Comparison of ENCODE assay signal across 10 mouse cellular contexts in genomic region chr17:28340578-28340977, GRCm38 (mm10). TPM values are rescaled to one million over a fixed set of nuclear protein-coding genes. Genes with fewer than 3 reads are reported as not detected.
A peak's percentile ranks its signal among the peaks of the same experiment; 100 is the strongest.
DNase-seq lines count a peak whose midpoint lies in the region; ATAC-seq and TF ChIP-seq lines count a peak whose summit lies in the region.
"Had no signal": no experiment of that assay in that cellular context is flagged by ENCODE, and none has a peak within 500 bp of the region (broad histone marks: within the 10 kb centered on the region; RNA-seq: fewer than 3 reads in every experiment).

No protein-coding gene starts in this region.

- H3K4me1 ChIP-seq in kidney, adult 2 months (ENCODE audit: control insufficient read depth, insufficient read depth, low read length) = 0 out of 2 replicates have a peak, but pooled peaks cover 14% of the 10 kb centered on the region
- H3K4me1 ChIP-seq in forebrain, embryonic 11.5 days (replicated peaks; ENCODE audit: control insufficient read depth, insufficient read depth, low read length) = peaks cover 15% of the 10 kb centered on the region
- H3K4me1 ChIP-seq in limb, embryonic 10.5 days = peaks cover 54% of the 10 kb centered on the region
- no peaks in the 10 kb centered on the region for H3K4me1 ChIP-seq in midbrain, postnatal 0 days (ENCODE audit: insufficient read depth, low read length)

- no peak for DNase-seq in kidney, adult 2 months
- DNase-seq in kidney, adult 11 months = no peak
- no peak for DNase-seq in forebrain, embryonic 11.5 days (ENCODE audit: low spot score)
- DNase-seq in limb, embryonic 10.5 days (ENCODE audit: low spot score) = no peak
- DNase-seq in midbrain, postnatal 0 days (ENCODE audit: low spot score) = no peak
- DNase-seq in spleen, postnatal 36 days (ENCODE audit: low spot score in 2 of 2) = no peak
- DNase-seq in kidney, postnatal 14 days = no peak
- DNase-seq in cerebellum, adult 11 months = no peak

- H3K36me3 ChIP-seq in kidney, adult 2 months (ENCODE audit: control insufficient read depth, insufficient read depth, low read length) = no peaks in the 10 kb centered on the region
- H3K36me3 ChIP-seq in forebrain, embryonic 11.5 days (ENCODE audit: control insufficient read depth, insufficient read depth, low read length) = no peaks in the 10 kb centered on the region
- H3K36me3 ChIP-seq in limb, embryonic 10.5 days = peaks cover 57% of the 10 kb centered on the region
- H3K36me3 ChIP-seq in midbrain, postnatal 0 days (ENCODE audit: insufficient read depth, low read length) = no peaks in the 10 kb centered on the region

- H3K4me3 ChIP-seq in kidney, adult 2 months (ENCODE audit: insufficient read depth, low read depth, low read length) = no peak overlapping the region
- H3K4me3 ChIP-seq in forebrain, embryonic 11.5 days (ENCODE audit: low read depth, low read length) = no peak overlapping the region
- peak overlapping the region; percentile 42; the same call in 1 of the 2 replicates for H3K4me3 ChIP-seq in limb, embryonic 10.5 days
- no peak overlapping the region for H3K4me3 ChIP-seq in midbrain, postnatal 0 days (ENCODE audit: low read depth, low read length)

- peak overlapping the region; percentile 44 for H3K9ac ChIP-seq in forebrain, embryonic 11.5 days (ENCODE audit: low read length)
- 0 out of 2 replicates have a peak overlapping the region, but pooled peaks have one; percentile 29 for H3K9ac ChIP-seq in midbrain, postnatal 0 days (replicated peaks; ENCODE audit: low read length, poor library complexity, severe bottlenecking)

- H3K27me3 ChIP-seq in kidney, adult 2 months (replicated peaks; ENCODE audit: control insufficient read depth, insufficient read depth, low read length) = no peaks in the 10 kb centered on the region
- no peaks in the 10 kb centered on the region; the same call in 1 of the 2 replicates for H3K27me3 ChIP-seq in forebrain, embryonic 11.5 days (ENCODE audit: control insufficient read depth, insufficient read depth, low read length)
- no peaks in the 10 kb centered on the region for H3K27me3 ChIP-seq in limb, embryonic 10.5 days (ENCODE audit: low read depth, poor library complexity, severe bottlenecking)
- H3K27me3 ChIP-seq in midbrain, postnatal 0 days (ENCODE audit: insufficient read depth, low read length) = no peaks in the 10 kb centered on the region

- no peak for ATAC-seq in forebrain, embryonic 11.5 days (replicated peaks; ENCODE audit: low FRiP score)
- no peak for ATAC-seq in midbrain, postnatal 0 days (ENCODE audit: low FRiP score)

- TF ChIP-seq CTCF in kidney, adult 2 months (conservative IDR thresholded peaks at IDR 0.05; ENCODE audit: insufficient read depth, insufficient read length, low read depth, low read length) = no peak
- TF ChIP-seq CTCF in midbrain, postnatal 0 days (IDR thresholded peaks at IDR 0.05) = no peak

- peak overlapping the region; percentile 40; the same call in 1 of the 2 replicates for H3K4me2 ChIP-seq in forebrain, embryonic 11.5 days (ENCODE audit: low read depth, low read length, severe bottlenecking)
- peak overlapping the region; percentile 48; the same call in 1 of the 2 replicates for H3K4me2 ChIP-seq in midbrain, postnatal 0 days (ENCODE audit: low read depth, low read length, poor library complexity, severe bottlenecking)

- H3K27ac ChIP-seq in kidney, adult 2 months (ENCODE audit: insufficient read depth, low read depth, low read length) = peak overlapping the region; percentile 13; the same call in 1 of the 2 replicates
- H3K27ac ChIP-seq in forebrain, embryonic 11.5 days (ENCODE audit: low read depth, low read length) = no peak overlapping the region
- peak overlapping the region; percentile 74; the same call in 1 of the 2 replicates for H3K27ac ChIP-seq in limb, embryonic 10.5 days
- H3K27ac ChIP-seq in midbrain, postnatal 0 days (ENCODE audit: low read depth, low read length) = no peak overlapping the region
- H3K27ac ChIP-seq: macrophage had no signal

- H3K9me3 ChIP-seq in forebrain, embryonic 11.5 days (ENCODE audit: control insufficient read depth, low read length) = no peaks in the 10 kb centered on the region
- no peaks in the 10 kb centered on the region for H3K9me3 ChIP-seq in limb, embryonic 10.5 days (replicated peaks)
- no peaks in the 10 kb centered on the region for H3K9me3 ChIP-seq in midbrain, postnatal 0 days (ENCODE audit: low read length)

- 66% methylated on average over 7 of the region's 7 CpGs for WGBS in kidney, adult 2 months
- 79% methylated on average over 7 of the region's 7 CpGs for WGBS in forebrain, embryonic 11.5 days
- 75% methylated on average over 7 of the region's 7 CpGs for WGBS in limb, embryonic 10.5 days
- 84% methylated on average over 7 of the region's 7 CpGs for WGBS in midbrain, postnatal 0 days

- TF ChIP-seq POLR2A in kidney, adult 2 months (IDR thresholded peaks at IDR 0.05; ENCODE audit: low read depth, low read length) = no peak

RNA-seq across cellular contexts. Expression of gene Tead3, which starts 10.0 kb away (rescaled TPM):
- 15.7 and 17.8 TPM in 2 replicates for polyA plus RNA-seq in kidney, adult 2 months (2012; rRNA removed)
- polyA plus RNA-seq in forebrain, embryonic 11.5 days (2014; fragmentation: Nextera tagmentation; extraction: Ambion mirVana) = 5.6 and 5.8 TPM in 2 replicates
- 5.2 and 9.8 TPM in 2 replicates for polyA plus RNA-seq in limb, embryonic 10.5 days (2016; fragmentation: Nextera tagmentation; extraction: Ambion mirVana)
- 4.8 and 5.4 TPM in 2 replicates for total RNA-seq in midbrain, postnatal 0 days (2014; rRNA removed)
- polyA plus RNA-seq in midbrain, postnatal 0 days (2015; fragmentation: Nextera tagmentation; extraction: Ambion mirVana) = 1.2 and 1.3 TPM in 2 replicates
- total RNA-seq: common myeloid progenitor, adult 5-6 weeks had no signal
- polyA plus RNA-seq: macrophage had no signal

RNA-seq across cellular contexts. Expression of gene Rpl10a, which starts 12.3 kb away (rescaled TPM):
- polyA plus RNA-seq in kidney, adult 2 months (2012; rRNA removed) = 2,603 and 2,904 TPM in 2 replicates
- 468 and 490 TPM in 2 replicates for polyA plus RNA-seq in forebrain, embryonic 11.5 days (2014; fragmentation: Nextera tagmentation; extraction: Ambion mirVana)
- polyA plus RNA-seq in limb, embryonic 10.5 days (2016; fragmentation: Nextera tagmentation; extraction: Ambion mirVana) = 502 and 576 TPM in 2 replicates
- total RNA-seq in midbrain, postnatal 0 days (2014; rRNA removed) = 810 and 1,016 TPM in 2 replicates
- polyA plus RNA-seq in midbrain, postnatal 0 days (2015; fragmentation: Nextera tagmentation; extraction: Ambion mirVana) = 347 and 365 TPM in 2 replicates

RNA-seq across cellular contexts. Expression of gene Tulp1, which starts 24.4 kb away (rescaled TPM):
- polyA plus RNA-seq in kidney, adult 2 months (2012; rRNA removed) = 0.11 TPM in 1 of 2 replicates, not detected in the other
- polyA plus RNA-seq in forebrain, embryonic 11.5 days (2014; fragmentation: Nextera tagmentation; extraction: Ambion mirVana) = 2.6 and 4.2 TPM in 2 replicates
- polyA plus RNA-seq in limb, embryonic 10.5 days (2016; fragmentation: Nextera tagmentation; extraction: Ambion mirVana) = 3.4 and 4.1 TPM in 2 replicates
- total RNA-seq in midbrain, postnatal 0 days (2014; rRNA removed) = 0.80 and 1.0 TPM in 2 replicates
- polyA plus RNA-seq in midbrain, postnatal 0 days (2015; fragmentation: Nextera tagmentation; extraction: Ambion mirVana) = 1.1 TPM in 2 replicates
- total RNA-seq: common myeloid progenitor, adult 5-6 weeks had no signal
- polyA plus RNA-seq: macrophage had no signal

RNA-seq across cellular contexts. Expression of gene Fance, which starts 27.3 kb away (rescaled TPM):
- polyA plus RNA-seq in kidney, adult 2 months (2012; rRNA removed) = 11.4 and 12.1 TPM in 2 replicates
- polyA plus RNA-seq in forebrain, embryonic 11.5 days (2014; fragmentation: Nextera tagmentation; extraction: Ambion mirVana) = 28.0 and 32.3 TPM in 2 replicates
- 32.9 and 35.5 TPM in 2 replicates for polyA plus RNA-seq in limb, embryonic 10.5 days (2016; fragmentation: Nextera tagmentation; extraction: Ambion mirVana)
- 33.4 and 33.6 TPM in 2 replicates for total RNA-seq in midbrain, postnatal 0 days (2014; rRNA removed)
- 26.1 and 28.6 TPM in 2 replicates for polyA plus RNA-seq in midbrain, postnatal 0 days (2015; fragmentation: Nextera tagmentation; extraction: Ambion mirVana)

Comparison
In these comparisons a context has a peak if more than half of its experiments do, and no peak if none do; other contexts are left out.
1. H3K27ac ChIP-seq: peak in kidney, adult 2 months (single experiment) and limb, embryonic 10.5 days (single experiment); none in forebrain, embryonic 11.5 days (single experiment) and midbrain, postnatal 0 days (single experiment).